Mouse (Mus musculus): ENCODE results near the gene Knop1.

The Knop1 gene

GRCm38 (mm10) chr7:118855877-118856304 lies at the start of gene Knop1:
Knop1 (minus strand) TSS chr7:118856254.
- DNase-seq, result no peak

GRCm38 (mm10) chr7:118904530-118904929 lies 48.5 kb upstream of the Knop1 start:
- peak; percentile 68 for DNase-seq

GRCm38 (mm10) chr7:118903879-118904278 lies 47.8 kb upstream of the Knop1 start:
- peak; percentile 80 for DNase-seq

GRCm38 (mm10) chr7:118902944-118903343 lies 46.9 kb upstream of the Knop1 start:
- DNase-seq, result peak; percentile 87

GRCm38 (mm10) chr7:118900090-118900489 lies 44.0 kb upstream of the Knop1 start:
- peak; percentile 60 for DNase-seq

GRCm38 (mm10) chr7:118898063-118898462 lies 42.0 kb upstream of the Knop1 start:
- DNase-seq, result peak; percentile 43

GRCm38 (mm10) chr7:118895469-118896450 lies 39.7 kb upstream of the Knop1 start:
- peak; percentile 41 for DNase-seq

- DNase-seq, result peak; percentile 80
Measured at GRCm38 (mm10) chr7:118889046-118889680, 33.1 kb upstream of the Knop1 start.

GRCm38 (mm10) chr7:118887303-118888055 lies 31.4 kb upstream of the Knop1 start:
- DNase-seq, result peak; percentile 42

GRCm38 (mm10) chr7:118884969-118885368 lies 28.9 kb upstream of the Knop1 start:
- peak; percentile 52 for DNase-seq

- peak; percentile 10 for DNase-seq
Measured at GRCm38 (mm10) chr7:118883957-118884356, 27.9 kb upstream of the Knop1 start.

GRCm38 (mm10) chr7:118879466-118880029 lies 23.5 kb upstream of the Knop1 start:
- DNase-seq, result peak; percentile 24

GRCm38 (mm10) chr7:118865362-118865761 lies 9.3 kb upstream of the Knop1 start:
- no peak for DNase-seq

- DNase-seq, result no peak
Measured at GRCm38 (mm10) chr7:118858640-118859039, 2.6 kb upstream of the Knop1 start.

GRCm38 (mm10) chr7:118855171-118855876 lies 730 bp downstream of the Knop1 start, which contains the start of gene Iqck:
Iqck (plus strand) TSS chr7:118855752.
- DNase-seq, result peak; percentile 99

- no peak for DNase-seq
Measured at GRCm38 (mm10) chr7:118854606-118855005, 1.4 kb downstream of the Knop1 start.

GRCm38 (mm10) chr7:118852611-118853010 lies 3.4 kb downstream of the Knop1 start:
- DNase-seq, result peak; percentile 90

GRCm38 (mm10) chr7:118851571-118851970 lies 4.5 kb downstream of the Knop1 start:
- peak; percentile 96 for DNase-seq

- DNase-seq, result peak; percentile 96
Measured at GRCm38 (mm10) chr7:118850676-118851290, 5.3 kb downstream of the Knop1 start.

GRCm38 (mm10) chr7:118849543-118850250 lies 6.4 kb downstream of the Knop1 start:
- DNase-seq, result peak; percentile 89

GRCm38 (mm10) chr7:118848796-118849195 lies 7.3 kb downstream of the Knop1 start:
- DNase-seq, result peak; percentile 90

Measured in heart, adult 11 months (tissue).